Mouse (Mus musculus) MEL (cell line): ENCODE measurements around the gene Prpf40a.

ENCODE experiments used
- BHLHE40 ChIP-seq: IDR thresholded peaks from 2 replicates; pipeline ENCODE4 v1.6.1; 2012; ENCODE audit warnings: low read depth, mild to moderate bottlenecking, inconsistent platforms, low read length, improper control_type of control experiment, borderline replicate concordance
- CTCF ChIP-seq, 3 experiments: IDR thresholded peaks in 2 of 3; conservative IDR thresholded peaks in 1 of 3; 2 replicates each; pipeline ENCODE4 v1.5.1; 2011 to 2012; ENCODE audit warnings: low read length in 3 of 3, low read depth in 2 of 3, mild to moderate bottlenecking in 2 of 3, improper control_type of control experiment in 1 of 3, inconsistent platforms in 1 of 3, mixed read lengths in 1 of 3, moderate library complexity in 1 of 3; ENCODE audit not compliant: control insufficient read depth in 1 of 3, insufficient read depth in 1 of 3, poor library complexity in 1 of 3, severe bottlenecking in 1 of 3
- E2F4 ChIP-seq: IDR thresholded peaks from 2 replicates; pipeline ENCODE4 v1.6.1; 2011; ENCODE audit warnings: low read depth, low read length, improper control_type of control experiment, borderline replicate concordance
- EP300 ChIP-seq, 2 experiments: IDR thresholded peaks; 2 replicates each; pipeline ENCODE4 v1.6.1; 2011; ENCODE audit warnings: improper control_type of control experiment in 2 of 2, low read length in 2 of 2, low read depth in 1 of 2, mild to moderate bottlenecking in 1 of 2
- GABPA ChIP-seq: IDR thresholded peaks from 2 replicates; pipeline ENCODE4 v1.6.1; 2012; ENCODE audit warnings: low read depth, mild to moderate bottlenecking, inconsistent platforms, low read length, improper control_type of control experiment, moderate library complexity
- KAT2A ChIP-seq: conservative IDR thresholded peaks from 2 replicates; pipeline ENCODE4 v1.6.1; 2012; ENCODE audit warnings: low read depth, low read length, improper control_type of control experiment, inconsistent platforms
- MAX ChIP-seq: IDR thresholded peaks from 2 replicates; pipeline ENCODE4 v1.6.1; 2011; ENCODE audit warnings: low read length, improper control_type of control experiment
- MEF2A ChIP-seq: IDR thresholded peaks from 2 replicates; pipeline ENCODE4 v1.6.1; 2014; ENCODE audit warnings: low read depth, mild to moderate bottlenecking, inconsistent platforms, low read length, improper control_type of control experiment; ENCODE audit not compliant: poor library complexity, insufficient replicate concordance, severe bottlenecking; ENCODE audit errors: extremely low read depth
- MXI1 ChIP-seq: IDR thresholded peaks from 2 replicates; pipeline ENCODE4 v1.6.1; 2011; ENCODE audit warnings: mild to moderate bottlenecking, low read depth, low read length, improper control_type of control experiment
- POLR2A ChIP-seq, 2 experiments: IDR thresholded peaks; 2 replicates each; pipeline ENCODE4 v1.6.1; 2011 to 2012; ENCODE audit warnings: low read length in 2 of 2, mild to moderate bottlenecking in 2 of 2, control low read depth in 1 of 2, improper control_type of control experiment in 1 of 2, low read depth in 1 of 2, moderate library complexity in 1 of 2; ENCODE audit not compliant: control insufficient read depth in 1 of 2, insufficient read depth in 1 of 2, poor library complexity in 1 of 2
- SIN3A ChIP-seq: IDR thresholded peaks from 2 replicates; pipeline ENCODE4 v1.6.1; 2012; ENCODE audit warnings: low read length, improper control_type of control experiment, inconsistent platforms
- TCF12 ChIP-seq: IDR thresholded peaks from 2 replicates; pipeline ENCODE4 v1.6.1; 2014; ENCODE audit warnings: low read depth, mild to moderate bottlenecking, inconsistent platforms, low read length, improper control_type of control experiment, moderate library complexity
- USF2 ChIP-seq, 2 experiments: IDR thresholded peaks; 2 replicates each; pipeline ENCODE4 v1.6.1; 2011 to 2012; ENCODE audit warnings: improper control_type of control experiment in 2 of 2, low read length in 2 of 2, borderline replicate concordance in 1 of 2, inconsistent platforms in 1 of 2, low read depth in 1 of 2, mild to moderate bottlenecking in 1 of 2; ENCODE audit not compliant: insufficient read depth in 1 of 2
- ZMIZ1 ChIP-seq: IDR thresholded peaks from 2 replicates; pipeline ENCODE4 v1.6.1; 2012; ENCODE audit warnings: low read depth, mild to moderate bottlenecking, inconsistent platforms, low read length, improper control_type of control experiment, moderate library complexity

GRCm38 (mm10) chr2:53146852-53147251, 44.2 kb downstream of the Prpf40a start:
- TF ChIP-seq EP300 (IDR thresholded peaks at IDR 0.05; ENCODE audit: low read depth in 1 of 2, low read length in 2 of 2) (no peak), SIN3A (no peak), E2F4 (no peak), MAX (no peak), USF2 (IDR thresholded peaks at IDR 0.05; ENCODE audit: borderline replicate concordance in 1 of 2, insufficient read depth in 1 of 2, low read depth in 1 of 2, low read length in 2 of 2) (no peak), CTCF (IDR thresholded peaks at IDR 0.05 in 2 of 3, conservative IDR thresholded peaks at IDR 0.05 in 1 of 3; ENCODE audit: control insufficient read depth in 1 of 3, insufficient read depth in 1 of 3, low read depth in 2 of 3, low read length in 3 of 3, poor library complexity in 1 of 3, severe bottlenecking in 1 of 3) (no peak), MEF2A (no peak), POLR2A (IDR thresholded peaks at IDR 0.05; ENCODE audit: control insufficient read depth in 1 of 2, insufficient read depth in 1 of 2, low read depth in 1 of 2, low read length in 2 of 2, poor library complexity in 1 of 2) (no peak), KAT2A (no peak), TCF12 (no peak), GABPA (no peak), BHLHE40 (no peak), MXI1 (no peak), ZMIZ1 (no peak)
